Mouse (Mus musculus) mouse embryonic stem cell (cell line): ENCODE measurements around the gene Ganc.

Experiments used
- in situ Hi-C, 2 experiments: fragments of 300-500 bp; cut with MboI; formaldehyde crosslinking; loops; 1 replicate in 1 of 2; 3 replicates in 1 of 2; pipeline ENCODE4 v1.14.3; 2019 to 2020; ENCODE audit warnings: low sequenced_read_pairs in 2 of 2, low pct_unique_long_range_greater_than_20kb in 1 of 2, mixed read lengths in 1 of 2; ENCODE audit not compliant: unreplicated experiment in 1 of 2

The Ganc gene

DNA sequence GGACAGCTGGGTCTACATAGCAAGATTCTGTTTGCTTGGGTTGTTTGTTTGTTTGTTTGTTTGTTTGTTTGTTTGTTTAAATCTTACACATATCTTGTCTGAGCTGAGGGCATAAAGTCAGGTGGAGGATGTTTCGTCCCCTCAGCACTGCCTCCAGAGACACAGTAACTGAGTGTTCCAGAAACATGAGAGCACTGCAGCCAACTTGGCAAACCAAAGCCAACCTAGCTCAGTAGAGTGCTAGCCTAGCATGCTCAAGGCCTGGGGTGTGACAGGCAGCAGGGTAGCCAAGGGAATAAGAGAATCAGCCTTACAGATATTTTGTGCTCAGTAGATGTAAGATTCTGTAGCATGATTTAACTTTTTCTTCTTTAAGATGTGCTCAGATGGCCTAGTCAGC is 40.8 kb downstream of the Ganc start:
- in situ Hi-C loops, result no loop called here

DNA sequence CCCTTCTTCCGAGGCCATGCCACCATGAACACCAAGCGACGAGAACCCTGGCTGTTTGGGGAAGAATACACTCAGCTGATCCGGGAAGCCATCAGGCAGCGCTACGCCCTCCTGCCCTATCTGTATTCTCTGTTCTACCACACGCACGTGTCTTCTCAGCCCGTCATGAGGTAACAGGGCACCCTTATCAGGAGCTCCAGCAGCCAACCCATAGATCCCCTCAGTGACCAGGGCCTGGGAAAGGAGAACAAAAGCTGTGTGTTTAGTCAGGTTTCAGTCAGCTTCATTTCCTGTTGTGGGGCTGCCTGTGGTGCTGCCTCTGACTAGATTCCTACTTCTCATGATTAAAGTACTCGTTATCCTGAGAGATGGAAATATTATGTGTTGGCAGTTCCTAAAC is 42.7 kb downstream of the Ganc start:
- in situ Hi-C loops, result no loop called here

DNA sequence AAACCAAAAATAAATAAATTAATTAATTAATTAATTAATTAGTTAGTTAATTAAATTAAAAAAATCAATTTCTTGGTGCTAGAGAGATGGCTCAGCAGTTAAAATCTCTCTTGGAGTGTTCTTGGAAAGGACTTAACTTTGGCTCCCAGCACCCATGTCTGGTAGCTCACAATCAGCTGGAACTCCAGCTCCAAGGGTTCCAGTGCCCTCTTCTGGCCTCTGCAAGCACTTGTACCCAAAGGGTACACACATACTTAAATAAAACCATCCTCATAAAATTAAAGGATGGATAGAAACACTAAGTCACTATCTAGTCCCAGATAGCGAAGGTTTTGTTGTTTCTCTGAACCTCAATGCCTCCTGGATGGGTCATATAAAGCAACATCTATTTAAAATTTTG is 43.6 kb downstream of the Ganc start:
- in situ Hi-C loops, result no loop called here

DNA sequence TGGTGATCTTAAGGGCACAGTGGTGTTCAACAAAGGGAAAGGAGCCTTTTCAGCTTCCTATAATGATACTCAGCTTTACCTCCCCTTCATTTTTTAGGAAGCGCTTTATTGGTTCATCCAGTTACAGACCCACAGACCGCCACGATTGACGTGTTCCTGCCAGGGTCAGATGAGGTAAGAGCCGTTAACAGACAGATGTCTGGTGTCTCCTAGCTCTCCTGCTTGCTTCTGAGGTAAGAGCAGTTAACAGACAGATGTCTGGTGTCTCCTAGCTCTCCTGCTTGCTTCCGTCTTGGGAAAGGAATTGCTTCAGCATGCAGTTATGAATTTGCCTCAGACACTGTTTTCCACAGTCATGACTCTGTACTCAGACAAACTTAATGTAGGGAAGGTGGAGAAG is 47.0 kb downstream of the Ganc start:
- in situ Hi-C loops, result no loop called here

DNA sequence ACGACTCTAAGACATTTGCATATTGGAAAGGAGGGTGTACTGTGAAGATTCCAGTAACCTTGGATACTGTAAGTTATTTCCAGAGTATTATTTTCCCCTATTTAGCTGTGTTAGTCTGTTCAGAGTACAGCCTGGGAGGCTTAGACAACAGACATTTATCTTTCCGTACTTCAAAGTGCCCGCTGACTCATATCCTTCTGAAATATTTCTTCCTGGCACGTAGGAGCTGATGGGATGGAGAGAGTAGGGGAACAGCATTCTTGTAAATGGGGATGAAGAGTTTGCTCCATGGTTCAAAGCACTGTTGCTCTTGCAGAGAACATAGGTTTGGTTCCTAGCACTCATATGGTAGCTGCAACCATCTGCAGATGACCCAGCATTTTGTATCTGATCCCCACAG is 48.9 kb downstream of the Ganc start:
- in situ Hi-C loops, result no loop called here

DNA sequence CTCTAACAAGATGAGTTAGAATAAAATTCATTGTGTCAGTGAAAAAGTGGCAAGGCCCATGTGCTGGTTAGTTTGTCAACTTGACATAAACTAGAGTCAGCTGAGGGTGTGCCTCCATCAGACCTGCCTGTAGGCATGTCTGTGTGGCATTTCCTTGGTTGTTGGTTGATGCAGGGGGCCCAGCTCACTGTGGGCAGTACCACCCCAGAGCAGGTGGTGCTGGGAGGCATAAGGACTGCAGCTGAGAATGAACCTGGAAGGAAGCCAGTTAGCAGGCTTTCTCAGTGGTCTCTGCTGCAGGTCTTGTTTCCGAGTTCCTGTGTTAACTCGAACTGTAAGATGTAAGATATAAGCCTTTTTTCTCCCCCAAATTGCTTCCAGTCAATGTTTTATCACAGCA is 51.3 kb downstream of the Ganc start:
- in situ Hi-C loops, result no loop called here

DNA sequence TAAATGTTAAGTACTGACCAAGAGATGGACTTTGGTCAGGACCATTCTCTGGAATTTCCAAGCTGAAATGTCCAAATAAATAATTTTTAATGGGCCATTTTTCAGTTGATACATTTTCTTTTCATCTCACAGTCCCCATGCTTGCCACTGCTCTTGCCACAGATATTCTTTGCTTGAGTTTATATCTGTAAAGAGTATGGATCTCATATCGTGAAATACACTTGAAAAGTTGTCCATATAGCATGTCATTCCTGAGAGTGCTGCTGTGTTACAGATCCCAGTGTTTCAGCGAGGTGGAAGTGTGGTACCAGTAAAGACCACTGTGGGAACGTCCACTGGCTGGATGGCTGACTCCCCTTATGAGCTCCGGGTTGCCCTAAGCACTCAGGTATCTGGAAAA is 52.0 kb downstream of the Ganc start, which contains the start of gene Capn3:
TSS of gene Capn3 (plus strand) at position 301 of the 400 bp plus-strand sequence.
- in situ Hi-C loops, result no loop called here

DNA sequence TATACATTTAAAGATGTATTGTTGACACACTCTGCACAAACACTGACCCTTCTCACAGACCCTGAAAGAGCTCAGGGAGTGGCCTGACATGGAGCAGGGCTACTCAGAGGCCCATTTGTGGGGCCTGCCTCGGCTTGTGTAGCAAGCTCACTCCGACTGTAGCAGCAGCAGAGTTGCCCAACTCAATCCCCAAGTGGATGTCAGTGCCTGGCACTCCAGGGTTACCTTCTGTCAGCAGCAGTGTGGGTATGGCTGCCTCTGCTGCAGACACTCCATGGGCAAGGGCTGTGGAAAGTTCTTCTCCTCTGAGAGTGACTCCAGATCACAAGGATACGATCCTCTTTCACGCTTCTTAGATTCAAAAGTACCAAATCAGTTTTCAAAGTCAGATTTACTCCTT is 56.5 kb downstream of the Ganc start:
- in situ Hi-C loops, result no loop called here

DNA sequence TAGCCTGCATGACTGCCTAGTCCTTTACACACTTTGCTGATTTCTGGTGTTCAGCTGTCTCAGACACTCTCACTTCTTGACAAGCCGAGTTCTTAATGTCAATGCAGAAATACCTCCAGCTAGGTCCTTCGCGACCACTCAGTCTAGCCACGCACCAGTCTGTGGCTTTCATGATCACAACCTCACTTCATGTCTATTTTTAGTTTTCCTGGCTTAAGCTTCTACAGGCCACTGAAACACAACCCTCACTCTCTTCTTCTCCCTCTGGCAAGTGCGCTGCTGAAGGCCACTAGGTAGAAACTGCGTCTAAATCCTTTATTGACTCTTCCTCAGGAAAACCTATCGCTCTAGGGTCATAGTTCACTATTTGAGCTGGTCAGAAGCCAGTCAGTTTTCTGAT is 59.6 kb downstream of the Ganc start:
- in situ Hi-C loops, result no loop called here

DNA sequence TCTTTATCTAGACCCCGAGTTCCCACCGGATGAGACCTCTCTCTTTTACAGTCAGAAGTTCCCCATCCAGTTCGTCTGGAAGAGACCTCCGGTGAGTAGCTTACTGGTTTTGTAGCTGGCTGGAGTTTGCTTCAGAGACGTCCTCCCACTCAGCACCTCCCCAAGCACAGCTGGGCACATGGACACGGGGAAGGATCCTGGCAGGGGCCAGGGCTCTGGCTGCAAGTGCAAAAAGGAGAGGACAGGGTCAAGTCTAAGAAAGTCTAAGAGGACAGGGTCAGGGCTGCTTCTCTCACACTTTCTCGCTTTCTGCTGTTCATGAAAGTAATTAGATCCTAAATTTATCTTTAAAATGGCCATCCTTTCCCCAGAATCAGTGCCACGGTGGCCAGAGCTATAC is 60.4 kb downstream of the Ganc start:
- in situ Hi-C loops, result no loop called here

DNA sequence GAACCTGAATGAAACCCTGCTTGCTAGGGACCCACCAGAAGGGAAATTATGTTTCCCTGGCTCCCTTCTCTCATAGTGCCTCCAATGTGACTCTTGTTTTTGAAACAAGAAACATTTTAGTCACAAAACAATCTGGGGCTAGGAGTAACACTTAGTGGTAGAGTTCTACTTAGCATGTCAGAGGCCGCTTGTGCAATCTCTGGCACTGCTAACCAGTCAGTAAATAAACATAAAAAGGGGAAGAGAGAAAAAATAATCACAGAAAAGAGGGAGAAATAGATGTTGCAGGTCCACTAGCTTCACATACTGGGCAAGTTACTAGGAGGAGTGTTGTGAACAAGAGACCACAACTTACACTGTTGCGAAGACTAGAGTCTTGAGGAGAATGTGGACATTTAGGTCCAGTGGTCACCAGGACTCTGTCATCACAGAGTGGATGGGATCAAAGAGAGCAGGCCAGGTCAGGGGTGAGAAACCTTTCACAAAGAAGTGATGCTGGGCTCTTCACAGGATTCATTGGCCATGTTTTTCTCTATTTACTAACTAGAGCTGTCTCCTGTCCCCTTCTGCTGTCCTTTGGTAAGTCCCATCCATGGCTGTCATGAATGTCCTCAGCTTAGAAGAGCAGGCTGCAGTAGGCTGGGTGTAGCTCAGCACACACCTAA is 61.2 kb downstream of the Ganc start:
- in situ Hi-C loops, result no loop called here

DNA sequence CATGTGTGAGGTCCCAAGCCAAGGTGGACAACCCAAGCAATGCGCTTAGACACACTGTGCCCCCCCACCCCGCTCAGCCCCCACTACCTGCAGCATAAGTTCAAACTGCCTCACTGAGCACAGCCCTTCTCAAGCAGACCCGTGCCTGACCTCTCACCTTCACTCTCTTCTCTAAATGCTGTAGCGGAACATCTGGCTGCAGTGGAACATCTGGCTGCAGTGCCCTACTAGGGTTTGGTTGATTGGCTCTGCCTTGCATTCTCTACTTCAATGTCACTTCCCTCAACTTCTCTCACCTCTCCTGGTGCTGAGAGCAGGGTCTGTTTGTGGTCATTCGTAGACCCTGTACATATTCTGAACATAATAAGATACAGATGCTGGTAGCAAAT is 61.7 kb downstream of the Ganc start:
- in situ Hi-C loops, result no loop called here

DNA sequence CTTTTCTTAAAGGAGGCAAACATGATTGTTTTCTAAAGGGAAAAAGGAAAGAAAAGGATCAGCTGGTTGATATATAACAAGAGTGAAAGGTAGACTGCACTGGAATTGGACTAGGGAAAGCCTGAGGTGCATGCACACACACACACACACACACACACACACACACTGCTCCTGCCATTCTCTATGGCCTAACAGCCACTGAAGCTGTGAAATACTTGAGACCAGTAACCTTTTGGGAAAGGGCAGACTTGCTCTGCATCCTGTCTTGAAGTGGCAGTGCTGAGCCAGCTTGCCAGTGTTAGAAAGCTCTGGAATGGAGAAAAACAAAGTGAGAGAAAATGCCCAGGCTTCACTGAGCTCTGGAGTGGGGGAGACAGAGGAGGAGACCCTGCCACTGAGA is 64.3 kb downstream of the Ganc start:
- in situ Hi-C loops, result no loop called here

DNA sequence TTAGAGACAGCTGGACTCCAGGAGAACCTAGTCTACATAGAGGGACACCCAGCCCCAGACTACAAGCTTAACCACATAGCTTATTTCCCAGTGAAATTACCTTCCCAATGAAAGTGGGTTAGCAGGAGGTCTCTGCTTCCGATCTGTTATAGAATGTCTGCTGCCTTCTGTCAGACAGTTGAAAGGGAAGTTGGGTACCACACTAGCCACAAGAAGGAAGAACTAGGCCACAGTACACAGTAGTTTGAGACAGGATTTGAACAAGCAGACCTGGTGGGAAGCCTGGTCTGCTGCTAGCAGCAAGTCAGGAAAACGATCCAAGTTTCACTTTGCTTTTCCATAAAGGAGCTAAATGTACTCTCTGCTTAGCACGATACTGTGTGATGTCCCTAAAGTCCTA is 65.5 kb downstream of the Ganc start:
- in situ Hi-C loops, result no loop called here

DNA sequence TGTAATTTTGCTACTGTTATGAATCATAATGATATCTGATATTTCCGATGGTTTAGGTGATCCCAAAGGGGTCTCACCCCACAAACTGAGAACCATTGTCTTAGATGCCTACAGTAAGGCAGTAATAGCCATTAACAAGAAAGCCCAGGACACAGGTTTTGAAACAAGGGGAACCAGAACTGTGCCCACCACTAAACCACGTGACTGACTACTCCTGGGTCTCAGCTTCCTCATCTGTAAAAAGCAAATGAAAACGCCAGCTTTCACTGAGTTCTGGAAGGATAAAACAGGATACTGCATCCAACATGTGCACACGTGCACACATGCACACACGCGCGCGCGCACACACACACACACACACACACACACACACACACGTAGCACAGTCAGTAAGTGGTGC is 66.0 kb downstream of the Ganc start:
- in situ Hi-C loops, result no loop called here

DNA sequence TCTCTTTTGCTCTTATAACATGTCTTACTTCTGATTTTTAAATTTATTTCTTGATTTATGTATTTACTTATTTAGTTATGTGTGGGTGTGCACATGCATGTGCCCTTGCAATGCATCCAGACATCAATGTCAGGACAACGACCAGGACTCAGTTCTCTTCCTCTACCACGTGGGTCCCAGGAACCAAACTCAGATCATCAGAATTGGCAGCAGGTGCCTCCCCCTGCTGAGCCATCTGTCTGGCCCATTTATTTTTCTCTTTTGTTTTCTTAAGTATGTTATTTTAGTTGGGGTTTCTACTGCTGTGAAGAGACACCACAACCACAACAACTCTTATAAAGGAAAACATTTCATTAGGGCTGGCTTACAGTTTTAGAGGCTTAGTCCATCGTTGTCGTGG is 67.2 kb downstream of the Ganc start:
- in situ Hi-C loops, result no loop called here

DNA sequence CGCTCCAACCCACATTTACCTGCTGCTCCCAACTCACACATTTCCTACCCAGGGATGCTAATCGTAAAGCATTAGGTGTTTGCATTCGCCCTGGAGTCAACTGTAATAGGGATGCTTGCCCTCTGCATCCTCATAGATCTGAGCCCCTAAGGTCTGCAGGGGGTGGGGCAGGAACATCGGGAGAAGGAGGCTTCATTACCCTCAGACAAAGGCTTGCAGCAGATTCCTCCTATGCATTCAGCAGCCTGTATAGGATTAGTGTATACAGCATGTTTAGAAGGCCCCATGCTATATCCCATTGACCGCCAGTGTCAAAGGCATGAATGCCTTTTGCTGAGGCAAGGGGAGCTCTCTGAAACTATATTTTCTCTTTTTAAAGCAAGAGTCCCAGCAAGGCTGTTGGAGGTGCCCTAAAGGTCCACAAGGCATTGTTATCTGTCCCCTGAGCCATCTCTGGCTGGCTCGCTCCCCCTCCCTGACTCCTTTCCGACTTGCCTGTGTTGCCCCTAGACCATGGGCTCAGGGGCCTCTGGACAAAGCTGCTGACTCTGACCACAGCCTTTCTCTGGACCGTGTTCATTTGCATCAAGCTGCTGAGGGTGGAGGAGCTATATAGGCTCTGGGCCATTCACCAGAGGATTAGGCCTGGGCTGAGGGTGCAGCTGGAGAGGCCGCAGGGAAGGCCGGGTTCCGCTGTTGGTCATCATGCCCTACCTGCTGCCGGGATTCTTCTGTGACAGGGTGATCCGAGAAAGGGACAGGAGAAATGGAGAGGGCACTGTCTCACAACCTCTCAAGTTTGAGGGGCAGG is 72.8 kb downstream of the Ganc start:
- in situ Hi-C loops, result loop anchor here (25.0 kb wide), 1 partner anchor 386 kb away; the partner anchor contains the start of genes Cdan1 (in 2 of the 2) and Ttbk2 (in 2 of the 2)

DNA sequence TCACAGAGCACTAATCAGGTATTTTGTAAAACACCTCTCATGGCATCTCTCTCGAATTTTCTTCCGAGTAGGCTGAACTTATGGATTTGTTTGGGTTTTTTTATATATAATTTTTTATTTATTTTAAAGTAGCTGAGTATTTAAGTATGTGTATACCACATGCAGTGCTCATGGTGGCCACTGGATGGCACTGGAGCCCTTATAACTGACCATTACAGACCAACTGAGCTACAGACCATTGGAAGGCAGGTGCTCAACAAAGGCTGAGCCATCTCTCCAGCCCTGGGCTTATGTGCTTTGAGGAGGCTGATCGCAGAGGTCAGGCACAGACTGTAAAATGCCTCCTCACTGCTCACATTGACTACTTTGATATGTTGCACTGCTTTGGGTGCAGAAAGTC is 74.9 kb downstream of the Ganc start:
- in situ Hi-C loops, result loop anchor here (25.0 kb wide), 1 partner anchor 384 kb away; the partner anchor contains the start of genes Cdan1 (in 2 of the 2) and Ttbk2 (in 2 of the 2)

DNA sequence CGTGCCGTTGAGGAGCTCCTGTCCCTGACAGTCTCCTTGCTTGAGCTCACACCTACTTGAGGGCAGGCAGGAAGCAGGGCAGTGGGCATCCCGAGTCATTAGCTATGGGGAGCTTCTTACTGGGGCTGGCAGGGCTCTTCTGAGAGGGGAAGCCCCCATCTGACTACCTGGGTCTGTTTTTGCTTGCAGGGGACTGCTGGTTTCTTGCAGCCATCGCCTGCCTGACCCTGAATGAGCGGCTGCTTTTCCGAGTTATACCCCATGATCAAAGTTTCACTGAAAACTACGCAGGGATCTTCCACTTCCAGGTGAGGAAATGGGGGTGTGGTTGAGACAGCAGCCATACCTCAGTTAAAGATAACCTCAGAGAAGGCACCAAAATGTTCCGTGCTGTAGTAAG is 78.2 kb downstream of the Ganc start:
- in situ Hi-C loops, result loop anchor here (10.0 to 25.0 kb wide), 2 partner anchors 123 to 380 kb away; partner anchors contain the start of genes Cdan1 (in 2 of the 2), Ttbk2 (in 2 of the 2), Haus2 (in 1 of the 2) and Lrrc57 (in 1 of the 2)
